Mouse (Mus musculus) stomach, embryonic 14.5 days (tissue): ENCODE results near the gene Ptprn2. TPM values are rescaled to one million over a fixed set of nuclear protein-coding genes. Genes with fewer than 3 reads are reported as not detected.

ENCODE experiments used
- ATAC-seq: fragments of 200-750 bp; cut with Nextera tagmentation; 2 replicates; pipeline ENCODE4 v1.8.0; 2017; ENCODE audit warnings: low read depth, moderate TSS enrichment; ENCODE audit not compliant: insufficient number of reproducible peaks, insufficient read depth, low FRiP score
- H3K27ac ChIP-seq: fragments of 300-500 bp; sonication (generic); 2 replicates; pipeline ENCODE4 v1.5.1; 2014; ENCODE audit warnings: mild to moderate bottlenecking, low read length, moderate library complexity, mixed read lengths
- H3K27me3 ChIP-seq: fragments of 300-500 bp; sonication (generic); 2 replicates; pipeline ENCODE4 v1.6.1; 2014; ENCODE audit warnings: low read length, control low read depth, mixed read lengths; ENCODE audit not compliant: control insufficient read depth, insufficient read depth
- H3K36me3 ChIP-seq: fragments of 300-500 bp; sonication (generic); 2 replicates; pipeline ENCODE4 v1.6.1; 2014; ENCODE audit warnings: mild to moderate bottlenecking, control low read depth, low read length, moderate library complexity, mixed read lengths; ENCODE audit not compliant: control insufficient read depth, insufficient read depth
- H3K4me1 ChIP-seq: fragments of 300-500 bp; sonication (generic); 2 replicates; pipeline ENCODE4 v1.6.1; 2014; ENCODE audit warnings: low read length, control low read depth, mixed read lengths; ENCODE audit not compliant: control insufficient read depth, insufficient read depth
- H3K4me2 ChIP-seq: fragments of 300-500 bp; sonication (generic); replicated peaks from 2 replicates; pipeline ENCODE4 v1.6.1; 2014; ENCODE audit warnings: low read depth, low read length, control low read depth
- H3K4me3 ChIP-seq: fragments of 300-500 bp; sonication (generic); 2 replicates; pipeline ENCODE4 v1.5.1; 2014; ENCODE audit warnings: low read depth, low read length, control low read depth
- H3K9ac ChIP-seq: fragments of 300-500 bp; sonication (generic); replicated peaks from 2 replicates; pipeline ENCODE4 v1.6.1; 2014; ENCODE audit warnings: low read depth, mild to moderate bottlenecking, control low read depth, low read length, moderate library complexity, mixed read lengths
- H3K9me3 ChIP-seq: fragments of 300-500 bp; sonication (generic); 2 replicates; pipeline ENCODE4 v1.6.1; 2016; ENCODE audit warnings: low read depth, low read length, control low read depth; ENCODE audit not compliant: control insufficient read depth
- WGBS: fragments of 180-500 bp; shearing (Covaris S2); extraction: QIAGEN DNeasy Blood & Tissue Kit; methylation state at CpG from one replicate; pipeline ENCODE4 v1.1.7; 2014; 5-methylcytosine and 5-hydroxymethylcytosine counted together
- polyA plus RNA-seq: library from polyadenylated mRNA; unstranded; fragments of >200 nt; fragmentation: Nextera tagmentation; extraction: Ambion mirVana; gene quantifications from 2 replicates; pipeline ENCODE4 v1.2.1, GENCODE M21; 2014

Ptprn2 gene
- polyA plus RNA-seq, 1 experiment from 2014 or later, result 2.2 TPM

DNA sequence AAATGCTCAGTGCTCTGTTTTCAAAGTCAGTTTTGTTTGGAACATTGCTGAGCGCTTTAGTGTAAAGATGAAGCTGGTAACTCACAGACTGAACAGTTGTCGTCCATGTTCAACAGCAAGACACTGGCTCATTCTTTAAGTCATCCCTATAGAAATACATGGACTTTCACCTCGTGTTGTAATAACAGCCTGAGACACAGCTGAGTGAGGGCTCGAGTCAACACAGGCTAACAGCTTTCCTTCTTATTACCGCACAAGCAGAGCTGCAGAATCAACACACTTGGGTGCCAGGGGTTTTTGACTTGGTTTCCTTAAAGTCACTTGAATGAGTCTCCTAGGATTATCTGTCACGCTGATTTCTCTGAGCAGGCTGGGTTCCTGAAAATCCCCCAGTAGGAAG, 744.8 kb downstream of the Ptprn2 start:
- no peaks in the 10 kb centered on the region for H3K4me1 ChIP-seq
- no peaks in the 10 kb centered on the region for H3K9me3 ChIP-seq
- H3K9ac ChIP-seq, result no peak overlapping the region
- WGBS, result 87% methylated on average over 6 of the region's 6 CpGs
- no peak overlapping the region for H3K4me2 ChIP-seq
- H3K27me3 ChIP-seq, result no peaks in the 10 kb centered on the region
- H3K4me3 ChIP-seq, result no peak overlapping the region
- no peaks in the 10 kb centered on the region for H3K36me3 ChIP-seq
- no peak overlapping the region for H3K27ac ChIP-seq
- no peak for ATAC-seq

DNA sequence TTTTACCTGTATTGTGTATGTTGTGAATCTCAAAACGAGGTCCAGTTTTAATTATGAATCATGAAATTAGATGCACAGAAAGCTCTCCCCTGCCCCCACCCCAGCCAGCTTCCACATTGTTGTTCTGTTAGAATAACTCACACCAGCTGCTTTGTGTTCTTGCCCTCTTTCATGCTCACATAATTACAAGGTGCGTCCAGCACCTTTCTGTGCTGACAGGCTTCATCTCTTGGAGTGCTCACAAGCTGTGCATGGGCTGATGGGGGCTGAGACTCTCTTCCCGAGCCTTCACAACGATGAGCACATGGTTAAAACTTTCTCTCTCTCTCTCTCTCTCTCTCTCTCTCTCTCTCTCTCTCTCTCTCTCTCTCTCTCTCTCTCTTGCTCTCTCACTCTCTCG, 746.3 kb downstream of the Ptprn2 start:
- 72% methylated on average over 5 of the region's 5 CpGs for WGBS
- H3K36me3 ChIP-seq, result no peaks in the 10 kb centered on the region
- H3K9me3 ChIP-seq, result no peaks in the 10 kb centered on the region
- no peak overlapping the region for H3K9ac ChIP-seq
- no peak overlapping the region for H3K27ac ChIP-seq
- no peak overlapping the region for H3K4me2 ChIP-seq
- H3K4me3 ChIP-seq, result no peak overlapping the region
- H3K27me3 ChIP-seq, result no peaks in the 10 kb centered on the region
- ATAC-seq, result no peak
- no peaks in the 10 kb centered on the region for H3K4me1 ChIP-seq

DNA sequence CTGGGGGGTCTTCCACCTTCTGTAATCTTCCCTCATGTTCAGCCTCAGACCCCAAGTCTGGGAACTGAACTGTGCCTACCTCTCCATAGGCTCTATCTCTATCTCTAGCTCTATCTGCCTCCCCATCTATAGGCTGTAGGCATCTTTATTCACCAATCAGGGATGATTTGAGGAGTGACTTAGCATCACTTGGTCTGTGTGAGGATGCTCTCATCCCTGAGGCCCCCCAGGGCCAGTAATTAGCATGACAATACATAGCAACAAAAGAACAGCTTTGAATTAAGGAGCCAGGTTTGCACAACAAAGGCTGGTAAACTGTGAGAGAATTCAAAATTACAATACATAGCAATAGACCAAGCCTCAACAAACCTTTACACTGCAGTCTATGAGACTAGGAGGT, 749.6 kb downstream of the Ptprn2 start:
- Histone ChIP-seq H3K27me3 (no peaks in the 10 kb centered on the region), H3K4me1 (no peaks in the 10 kb centered on the region), H3K4me3 (no peak overlapping the region), H3K9ac (no peak overlapping the region), H3K36me3 (no peaks in the 10 kb centered on the region), H3K9me3 (no peaks in the 10 kb centered on the region), H3K4me2 (no peak overlapping the region), H3K27ac (no peak overlapping the region)
- no peak for ATAC-seq

DNA sequence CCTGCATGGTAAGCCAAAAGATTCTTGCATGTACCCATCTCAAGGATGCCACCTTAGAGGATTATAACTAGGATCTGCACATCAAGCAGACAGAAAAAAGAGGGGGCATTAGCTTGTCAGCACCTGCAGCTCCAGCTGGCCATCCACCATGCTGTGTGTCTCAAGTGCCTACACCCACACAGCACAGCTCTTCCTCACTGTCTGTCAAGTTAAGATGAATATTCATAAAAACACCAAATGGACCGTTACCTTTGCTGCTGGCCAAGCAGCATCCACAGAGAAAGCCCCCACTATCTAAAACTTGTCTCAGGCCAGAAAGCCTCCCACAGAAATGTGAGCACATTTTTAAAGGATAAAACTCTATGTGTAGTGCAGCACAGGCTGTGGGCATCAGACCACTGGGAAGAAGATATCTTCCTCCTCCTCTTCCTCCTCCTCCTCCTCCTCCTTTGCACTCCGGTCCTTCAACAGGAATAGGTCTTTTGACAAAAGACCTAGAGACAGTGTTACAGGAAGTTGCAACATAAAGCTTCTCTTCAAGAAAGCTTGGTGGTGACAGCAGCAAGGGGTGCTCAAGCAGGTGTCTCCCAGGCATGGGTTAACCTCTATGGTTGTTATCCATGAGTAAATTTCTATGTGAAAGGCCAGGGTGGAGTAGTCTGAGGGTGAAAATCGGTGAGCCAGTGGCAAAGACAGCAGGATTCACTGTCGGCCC, 750.7 kb downstream of the Ptprn2 start:
- H3K27me3 ChIP-seq, result no peaks in the 10 kb centered on the region
- no peak overlapping the region for H3K9ac ChIP-seq
- no peaks in the 10 kb centered on the region for H3K36me3 ChIP-seq
- 71% methylated on average over 4 of the region's 4 CpGs for WGBS
- H3K4me3 ChIP-seq, result no peak overlapping the region
- H3K4me1 ChIP-seq, result no peaks in the 10 kb centered on the region
- ATAC-seq, result no peak
- no peak overlapping the region for H3K4me2 ChIP-seq
- no peaks in the 10 kb centered on the region for H3K9me3 ChIP-seq
- H3K27ac ChIP-seq, result no peak overlapping the region

DNA sequence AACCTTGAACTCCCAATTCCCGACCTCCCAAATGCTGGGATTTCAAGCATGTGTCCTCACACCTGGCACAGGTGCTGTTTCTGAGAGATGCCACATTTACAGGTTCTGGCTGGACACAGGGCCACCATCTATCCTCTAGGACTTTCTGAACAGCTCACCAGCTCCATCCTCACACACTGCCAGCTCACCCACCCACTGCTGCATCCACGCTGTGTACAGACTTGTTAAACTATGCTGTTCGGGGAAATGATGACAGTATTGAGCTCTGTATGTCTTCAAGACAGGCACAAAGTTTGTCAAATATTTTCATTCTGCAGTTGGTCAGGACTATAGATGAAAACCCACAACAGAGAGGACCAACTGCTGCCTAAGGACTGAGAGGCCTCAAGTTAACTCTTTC, 751.5 kb downstream of the Ptprn2 start:
- H3K27ac ChIP-seq, result no peak overlapping the region
- H3K36me3 ChIP-seq, result no peaks in the 10 kb centered on the region
- no peaks in the 10 kb centered on the region for H3K27me3 ChIP-seq
- ATAC-seq, result no peak
- H3K4me2 ChIP-seq, result no peak overlapping the region
- 69% methylated on average over 3 of the region's 3 CpGs for WGBS
- H3K9ac ChIP-seq, result no peak overlapping the region
- H3K9me3 ChIP-seq, result no peaks in the 10 kb centered on the region
- no peak overlapping the region for H3K4me3 ChIP-seq
- no peaks in the 10 kb centered on the region for H3K4me1 ChIP-seq

DNA sequence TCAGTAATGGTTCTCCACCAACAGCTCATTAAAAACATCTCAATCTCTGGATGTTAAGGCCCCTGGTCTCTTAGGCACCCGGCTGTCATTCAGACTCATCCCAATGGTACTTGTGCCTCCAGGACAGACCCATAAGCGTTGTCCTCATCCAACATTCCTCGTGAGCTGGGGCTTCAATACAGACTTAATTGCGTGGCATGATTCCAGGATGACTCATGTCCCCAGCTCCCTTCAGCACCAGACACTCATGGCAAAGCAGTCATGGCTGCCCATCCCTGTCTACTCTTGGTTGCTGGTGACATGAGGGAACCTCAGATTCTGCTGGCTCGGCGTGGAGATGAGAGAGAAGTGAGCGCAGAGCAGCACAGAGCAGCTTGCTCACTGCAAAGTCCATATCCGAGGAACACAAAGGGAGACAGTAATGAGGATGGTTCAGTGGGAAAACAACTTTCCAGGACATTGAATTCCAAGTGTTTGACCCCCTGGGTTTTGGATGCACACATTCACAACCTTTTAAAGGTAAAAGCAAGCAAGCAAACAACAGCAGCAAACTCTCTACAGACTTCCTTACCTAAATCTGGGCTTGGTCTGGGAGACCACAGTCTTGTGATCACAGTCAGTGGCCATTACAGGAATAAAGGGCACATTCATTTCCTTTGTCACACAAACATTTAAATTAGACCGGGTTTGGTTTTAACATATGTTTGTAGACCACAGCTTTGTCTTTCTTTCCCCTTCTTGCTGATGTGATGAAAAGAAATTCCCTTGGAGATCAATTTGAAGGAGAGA, 754.6 kb downstream of the Ptprn2 start:
- 73% methylated on average over 9 of the region's 9 CpGs for WGBS
- H3K4me3 ChIP-seq, result no peak overlapping the region
- no peak overlapping the region for H3K4me2 ChIP-seq
- H3K27ac ChIP-seq, result no peak overlapping the region
- no peak overlapping the region for H3K9ac ChIP-seq
- H3K27me3 ChIP-seq, result no peaks in the 10 kb centered on the region
- H3K4me1 ChIP-seq, result no peaks in the 10 kb centered on the region
- no peak for ATAC-seq
- no peaks in the 10 kb centered on the region for H3K36me3 ChIP-seq
- no peaks in the 10 kb centered on the region for H3K9me3 ChIP-seq

DNA sequence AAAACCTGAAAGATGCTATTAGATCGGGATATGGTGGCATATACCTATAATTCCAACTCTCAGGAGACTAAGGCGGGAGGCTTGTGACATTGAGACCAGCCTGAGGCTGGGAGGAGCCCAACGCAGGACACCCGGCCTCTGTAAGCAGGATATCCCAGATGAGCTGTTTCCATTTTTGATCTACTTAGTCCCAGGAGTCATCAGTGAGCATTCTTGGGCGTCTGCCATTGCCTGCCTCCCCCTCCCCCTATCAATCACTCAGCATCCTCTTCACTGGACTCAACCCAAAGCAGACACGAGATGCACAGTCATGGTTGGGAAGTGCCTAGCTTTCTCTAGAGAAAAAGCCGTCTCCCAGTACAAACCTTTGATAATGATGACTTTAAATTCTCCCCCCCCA, 756.7 kb downstream of the Ptprn2 start:
- Histone ChIP-seq H3K27ac (no peak overlapping the region), H3K4me2 (no peak overlapping the region), H3K4me3 (no peak overlapping the region), H3K9me3 (no peaks in the 10 kb centered on the region), H3K36me3 (no peaks in the 10 kb centered on the region), H3K4me1 (no peaks in the 10 kb centered on the region), H3K9ac (no peak overlapping the region), H3K27me3 (no peaks in the 10 kb centered on the region)
- 62% methylated on average over 7 of the region's 7 CpGs for WGBS
- ATAC-seq, result no peak

DNA sequence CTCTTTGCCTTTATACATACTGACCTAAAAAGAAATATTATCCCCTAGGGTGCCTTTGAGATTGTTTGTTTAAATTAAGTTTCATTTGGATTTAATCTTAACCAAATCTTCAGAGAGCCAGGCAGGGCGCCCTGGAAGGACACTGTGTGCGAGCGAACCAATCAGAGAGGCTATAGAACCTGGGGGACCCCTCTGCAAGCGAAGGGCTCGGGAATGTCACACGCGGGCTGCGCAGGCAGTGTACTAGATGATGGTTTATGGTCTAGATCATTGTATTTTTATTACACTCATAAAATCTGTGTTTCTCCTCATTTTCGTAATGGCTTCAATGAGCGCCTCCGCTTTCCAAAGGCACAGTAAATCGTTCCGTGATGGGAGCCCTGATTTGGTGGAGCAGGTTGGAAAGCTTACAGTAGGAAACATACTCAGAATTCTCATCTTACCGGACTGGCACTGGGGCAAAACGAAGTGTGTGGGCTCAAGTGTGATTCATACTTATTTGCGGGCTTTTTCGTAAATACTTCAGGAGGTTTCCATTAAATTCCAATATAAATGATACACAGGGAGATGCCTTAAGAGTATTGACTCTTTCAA, 760.5 kb downstream of the Ptprn2 start:
- H3K4me2 ChIP-seq, result no peak overlapping the region
- no peaks in the 10 kb centered on the region for H3K4me1 ChIP-seq
- H3K27me3 ChIP-seq, result no peaks in the 10 kb centered on the region
- WGBS, result 76% methylated on average over 17 of the region's 17 CpGs
- no peak overlapping the region for H3K27ac ChIP-seq
- no peaks in the 10 kb centered on the region for H3K36me3 ChIP-seq
- no peak overlapping the region for H3K9ac ChIP-seq
- no peaks in the 10 kb centered on the region for H3K9me3 ChIP-seq
- no peak for ATAC-seq
- no peak overlapping the region for H3K4me3 ChIP-seq
